Mouse (Mus musculus) retina, postnatal 7 days (tissue): ENCODE data around the gene Mfap1a.
"Not testable (repeated sequence)": the region's sequence is repeated elsewhere in the genome, so short reads cannot be mapped to it uniquely, and the experiment has no call there.

Experiments
- DNase-seq: peaks from one replicate; pipeline ENCODE4 v3.0.0-alpha.2; 2012; ENCODE audit warnings: low read depth, low spot score

The Mfap1a gene

DNA sequence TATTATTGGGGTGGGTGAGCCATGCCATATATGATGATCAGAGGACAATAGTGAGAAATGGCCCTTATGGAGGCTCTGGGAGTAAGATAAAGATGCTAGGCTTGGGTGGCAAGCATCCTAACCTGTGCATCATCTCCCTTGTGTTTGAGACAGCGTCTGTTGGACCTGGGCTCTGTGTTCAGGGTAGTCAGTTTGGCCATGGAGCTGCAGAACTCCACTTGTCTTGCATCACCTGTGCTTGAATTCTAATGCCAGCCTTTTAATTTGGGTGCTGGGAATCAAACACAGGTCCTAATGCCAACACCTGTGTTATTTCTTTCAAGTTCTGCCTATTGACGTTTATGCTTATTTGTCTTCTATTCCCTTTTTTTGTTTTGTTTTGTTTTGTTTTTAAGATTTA, 31.2 kb downstream of the Mfap1a start:
- not testable (repeated sequence) for DNase-seq

DNA sequence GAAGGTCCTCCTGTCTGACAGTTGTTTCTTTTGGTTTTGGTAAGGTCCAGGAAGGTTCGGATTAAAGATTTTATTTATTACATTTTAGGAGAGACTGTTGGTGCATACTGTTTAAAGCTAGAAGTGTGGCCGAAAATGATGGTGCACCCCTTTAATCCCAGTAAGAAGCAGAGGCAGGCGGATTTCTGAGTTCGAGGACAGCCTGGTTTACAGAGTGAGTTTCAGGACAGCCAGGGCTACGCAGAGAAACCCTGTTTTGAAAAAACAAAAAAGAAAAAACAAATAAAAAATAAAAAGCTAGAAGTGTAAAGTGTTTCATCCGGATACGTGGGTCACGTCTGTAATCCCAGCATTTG, 32.3 kb downstream of the Mfap1a start:
- no peak for DNase-seq

DNA sequence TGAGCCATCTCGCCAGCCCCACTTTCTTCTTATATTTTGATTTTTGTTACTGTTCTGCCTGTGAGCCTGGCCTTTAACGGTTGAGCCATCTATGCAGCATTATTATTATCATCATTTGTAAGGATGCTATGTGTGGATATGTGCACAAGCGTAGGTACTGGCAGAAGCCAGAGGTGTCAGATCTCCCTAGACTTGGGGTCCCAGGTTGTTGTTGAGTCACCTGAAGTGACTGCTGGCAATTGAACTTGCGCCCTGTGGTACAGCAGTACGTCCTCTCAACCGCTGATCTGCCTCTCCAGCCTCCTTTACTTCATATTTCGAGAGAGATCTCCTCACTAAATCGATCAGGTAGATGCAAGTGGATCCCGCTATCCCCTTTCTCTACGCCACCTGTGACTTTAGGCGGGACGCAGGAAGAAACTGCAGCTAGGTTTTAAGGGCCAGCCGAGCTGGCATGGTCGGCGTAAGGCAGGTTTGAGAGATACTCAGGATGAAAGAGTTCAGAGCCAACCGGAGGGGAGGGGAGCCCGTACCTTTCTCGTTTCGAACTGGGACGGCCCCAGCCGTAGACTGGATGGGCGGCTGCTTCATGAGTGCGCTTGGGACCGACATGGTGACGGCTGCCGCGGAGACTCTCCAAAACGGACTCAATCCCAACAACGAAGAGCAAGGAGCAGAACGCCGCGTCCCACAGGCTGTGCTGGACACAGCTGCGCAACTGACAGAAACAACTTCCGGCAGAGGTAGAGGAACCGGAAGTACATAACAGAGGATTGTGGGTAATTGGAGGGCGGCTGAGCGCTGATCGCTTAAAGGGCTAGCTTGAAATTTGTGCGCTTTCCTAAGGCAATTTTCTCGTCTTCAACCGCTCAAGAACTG, 32.9 kb downstream of the Mfap1a start, which contains the start of gene Mfap1b:
Gene Mfap1b (minus strand): TSS at position 767 of the 879 bp plus-strand sequence.
- DNase-seq: peak; percentile 80

DNA sequence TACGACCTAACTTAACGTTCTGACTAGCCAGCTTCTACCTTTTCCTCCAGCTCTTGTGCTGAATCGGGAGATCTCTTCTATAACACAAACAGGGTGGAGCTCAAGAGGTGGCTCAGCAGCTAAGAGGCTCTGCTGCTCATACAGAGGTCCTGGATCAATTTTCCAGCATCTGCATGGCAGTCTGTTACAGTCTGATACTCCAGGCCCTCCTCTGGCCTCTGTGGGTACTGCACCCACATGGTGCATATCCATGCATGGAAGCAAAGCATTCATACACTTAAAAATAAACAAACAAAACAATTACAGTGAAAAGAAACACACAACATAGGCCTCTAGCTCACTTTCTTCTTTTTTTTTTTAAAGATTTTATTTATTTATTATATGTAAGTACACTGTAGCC, 33.7 kb downstream of the Mfap1a start:
- DNase-seq: not testable (repeated sequence)

DNA sequence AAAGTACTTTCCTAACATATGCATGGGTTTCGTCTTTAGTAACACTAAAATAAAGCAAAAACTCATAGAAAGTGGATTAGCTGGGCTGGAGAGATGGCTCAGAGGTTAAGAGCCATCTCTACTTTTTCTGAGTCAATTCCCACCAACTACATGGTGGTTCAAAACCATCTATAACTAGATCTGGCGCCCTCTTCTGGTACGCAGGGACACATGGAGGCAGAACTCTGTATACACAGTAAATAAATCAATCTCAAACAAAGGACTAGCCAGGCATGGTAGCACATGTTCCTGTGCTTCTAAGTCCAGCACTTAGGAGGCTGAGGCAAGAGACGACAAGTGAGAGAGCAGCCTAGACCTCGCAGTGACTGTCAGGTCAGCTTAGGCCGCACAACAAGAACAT, 37.5 kb downstream of the Mfap1a start:
- not testable (repeated sequence) for DNase-seq

DNA sequence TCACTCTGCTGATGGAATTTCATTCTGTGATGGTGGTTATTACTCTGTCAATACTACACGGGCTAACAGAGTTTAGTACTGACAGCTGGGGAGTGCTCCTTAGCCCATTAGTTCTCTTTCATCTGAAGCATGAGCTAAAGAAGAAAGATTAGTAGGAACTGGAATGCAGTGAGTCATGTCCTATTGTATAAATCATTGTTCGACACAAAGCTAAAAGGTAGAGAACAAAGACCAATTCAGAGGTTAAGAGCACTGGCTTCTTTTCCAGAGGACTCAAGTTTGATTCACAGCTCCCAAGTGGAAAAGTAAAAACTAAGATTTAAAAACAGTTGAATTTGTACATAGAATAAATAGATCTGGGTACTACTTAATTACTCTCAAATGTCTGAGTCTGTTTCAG, 46.4 kb downstream of the Mfap1a start:
- no peak for DNase-seq

DNA sequence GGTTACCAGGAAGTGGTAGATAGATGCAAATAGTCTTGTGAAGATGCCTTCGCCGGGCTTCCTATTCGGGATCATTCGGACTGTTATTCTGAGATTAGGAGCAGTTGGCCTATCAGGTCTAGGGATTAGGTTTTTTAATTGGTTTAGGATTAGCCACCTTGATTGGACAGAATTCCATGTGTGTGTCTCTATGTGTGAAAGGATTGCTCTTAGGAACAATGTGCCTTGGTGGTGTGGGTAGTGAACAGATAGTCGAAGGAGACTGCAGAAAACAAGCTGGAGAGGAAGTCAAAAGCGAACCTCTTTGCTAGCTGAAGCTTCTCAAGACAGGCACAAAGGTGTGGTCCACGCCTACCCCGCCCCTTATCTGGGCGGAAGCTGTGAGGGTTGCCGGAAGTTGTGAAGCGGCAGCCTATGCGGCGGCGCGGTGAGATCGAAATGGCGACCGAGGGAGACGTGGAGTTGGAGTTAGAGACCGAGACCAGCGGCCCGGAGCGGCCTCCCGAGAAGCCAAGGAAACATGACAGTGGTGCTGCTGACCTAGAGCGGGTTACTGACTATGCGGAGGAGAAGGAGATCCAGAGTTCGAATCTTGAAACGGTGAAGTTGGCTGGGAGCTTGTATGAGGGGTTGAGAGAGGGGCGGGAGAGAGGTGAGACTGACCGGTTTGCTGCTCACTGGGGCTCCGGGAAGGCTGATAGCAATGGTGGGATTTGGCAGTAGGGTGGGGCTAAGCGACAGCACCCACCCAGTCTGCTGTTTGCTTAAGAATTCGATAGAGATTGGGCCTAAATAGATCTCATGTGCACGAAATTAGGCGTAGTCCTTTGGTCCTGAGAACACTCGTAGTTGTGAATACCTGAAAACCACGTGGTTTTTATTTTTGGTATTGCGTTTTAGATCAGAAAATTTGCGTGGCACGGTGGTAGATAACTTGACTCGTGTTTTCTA, 49.5 kb downstream of the Mfap1a start, which contains the start of gene Serinc4:
Gene Serinc4 (minus strand): TSS at position 90 of the 951 bp plus-strand sequence.
- DNase-seq: peak; percentile 79

DNA sequence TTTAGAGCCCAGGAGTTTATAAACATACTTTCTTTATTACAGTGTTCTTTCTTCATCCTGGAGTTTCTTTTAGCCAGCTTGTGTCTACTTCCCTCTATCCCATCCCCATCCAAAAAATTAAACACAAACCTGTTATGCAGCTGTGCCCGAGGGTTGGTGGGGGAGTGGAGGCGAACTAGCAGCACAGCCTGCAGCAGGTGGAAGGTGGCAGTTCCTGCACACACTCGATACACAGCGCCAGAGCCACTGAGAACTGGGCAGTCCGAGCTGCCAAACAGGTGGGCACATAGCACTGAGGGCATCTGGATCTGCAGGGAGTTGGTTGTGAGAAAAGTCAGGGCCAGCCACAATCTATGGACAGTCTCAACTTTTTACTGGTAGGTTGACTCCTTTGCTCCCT, 50.9 kb downstream of the Mfap1a start:
- DNase-seq: no peak

DNA sequence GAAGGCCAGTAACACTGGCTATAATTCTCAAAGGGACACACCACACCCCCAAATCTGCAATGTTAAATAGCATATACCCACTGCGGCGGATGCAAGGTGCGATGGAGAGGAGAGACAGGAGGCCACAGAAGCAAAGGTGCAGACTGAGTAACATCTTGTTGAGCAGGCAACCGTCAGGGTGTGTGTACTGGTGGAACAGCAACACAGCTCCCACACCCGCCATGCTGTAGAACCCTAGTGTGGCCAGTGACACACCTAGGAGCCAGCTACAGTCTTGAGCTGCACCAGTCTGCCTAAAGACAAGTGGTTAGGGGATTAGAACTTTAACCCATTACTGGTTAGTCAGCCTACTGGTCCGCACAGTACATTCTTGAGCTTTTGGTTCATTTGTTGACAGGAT, 52.5 kb downstream of the Mfap1a start:
- no peak for DNase-seq

DNA sequence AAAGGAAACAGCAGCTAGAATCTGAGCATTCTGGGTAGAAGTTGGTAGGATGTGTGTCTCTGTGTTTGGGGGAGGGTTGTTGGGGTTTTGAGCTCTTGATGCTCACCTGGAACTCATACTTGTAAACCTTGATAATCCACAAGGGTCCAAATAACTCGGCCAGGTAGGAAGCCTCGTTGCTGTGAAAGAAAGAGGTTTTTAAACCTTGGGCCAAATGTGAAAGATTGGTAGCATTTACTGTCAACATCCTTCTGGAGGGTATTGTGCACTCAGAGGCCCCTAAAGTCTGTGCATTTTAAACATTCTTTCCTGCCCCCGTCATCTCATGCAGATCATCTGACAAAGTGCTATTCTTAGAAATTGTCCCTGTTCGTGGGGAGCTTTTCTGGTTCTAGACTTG, 53.5 kb downstream of the Mfap1a start, which contains the start of gene Hypk:
Gene Hypk (plus strand): TSS at position 301 of the 400 bp plus-strand sequence.
- DNase-seq: no peak

DNA sequence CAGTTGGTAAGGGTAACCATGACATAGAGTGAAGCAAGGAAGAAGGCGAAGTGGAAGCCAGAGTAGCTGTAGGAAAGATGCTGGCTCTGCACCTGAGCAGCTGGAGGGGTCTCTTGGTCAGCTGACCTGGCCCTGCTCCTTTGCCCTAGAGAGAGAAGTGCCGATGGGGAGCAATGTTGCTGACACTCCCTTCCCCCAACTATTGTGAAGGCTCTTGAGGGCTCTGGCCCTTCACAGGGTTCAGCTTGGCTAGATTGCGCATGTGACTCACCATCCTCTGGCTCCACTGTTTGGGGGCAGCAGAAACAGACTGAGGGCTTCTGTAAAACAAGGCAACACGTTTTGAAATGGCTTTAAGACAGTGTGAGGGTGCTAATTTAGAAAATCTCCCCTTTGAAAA, 54.1 kb downstream of the Mfap1a start:
- DNase-seq: no peak

DNA sequence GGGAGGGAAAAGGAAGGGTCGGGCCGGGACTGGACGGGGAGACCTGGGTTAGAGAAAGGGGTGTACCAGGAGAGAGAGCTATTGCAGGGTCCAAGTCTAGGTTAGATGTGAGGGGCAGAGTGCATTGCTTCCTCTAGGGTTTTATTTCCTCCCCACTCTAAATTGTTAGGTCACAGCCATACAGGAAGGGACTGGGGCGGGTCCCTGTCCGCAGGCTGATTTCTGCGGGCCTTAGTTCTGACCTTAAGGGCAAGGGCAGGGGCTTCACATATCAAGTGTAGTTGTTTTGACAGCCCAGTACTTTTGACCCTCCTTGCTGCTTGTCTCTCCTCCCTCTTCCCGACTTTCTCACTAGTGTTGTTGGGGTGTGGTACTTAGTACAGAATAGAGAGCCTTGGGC, 56.4 kb downstream of the Mfap1a start:
- no peak for DNase-seq

DNA sequence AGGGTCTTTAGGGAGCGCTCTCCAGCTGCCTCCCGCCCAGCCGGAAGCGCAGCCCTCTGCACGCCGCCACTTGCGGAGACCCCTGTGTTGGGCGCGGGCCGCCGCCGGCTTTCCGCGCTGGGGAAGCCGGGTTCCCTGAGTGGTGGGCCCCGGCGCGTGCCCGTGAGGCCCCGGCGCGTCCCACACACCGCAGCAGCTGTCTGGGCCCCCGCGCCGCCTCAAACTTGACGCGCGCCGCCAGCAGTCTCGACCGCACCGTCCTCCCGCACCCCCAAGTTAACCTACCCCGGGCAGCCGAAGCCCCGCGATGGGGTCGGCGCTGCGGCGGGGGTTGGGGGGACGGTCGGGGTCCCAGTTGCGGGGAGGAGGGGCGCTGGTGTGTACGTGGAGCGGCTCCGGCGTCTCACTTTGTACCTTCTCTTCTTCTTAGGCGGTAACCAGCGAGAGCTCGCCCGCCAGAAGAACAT, 56.9 kb downstream of the Mfap1a start:
- DNase-seq: no peak

DNA sequence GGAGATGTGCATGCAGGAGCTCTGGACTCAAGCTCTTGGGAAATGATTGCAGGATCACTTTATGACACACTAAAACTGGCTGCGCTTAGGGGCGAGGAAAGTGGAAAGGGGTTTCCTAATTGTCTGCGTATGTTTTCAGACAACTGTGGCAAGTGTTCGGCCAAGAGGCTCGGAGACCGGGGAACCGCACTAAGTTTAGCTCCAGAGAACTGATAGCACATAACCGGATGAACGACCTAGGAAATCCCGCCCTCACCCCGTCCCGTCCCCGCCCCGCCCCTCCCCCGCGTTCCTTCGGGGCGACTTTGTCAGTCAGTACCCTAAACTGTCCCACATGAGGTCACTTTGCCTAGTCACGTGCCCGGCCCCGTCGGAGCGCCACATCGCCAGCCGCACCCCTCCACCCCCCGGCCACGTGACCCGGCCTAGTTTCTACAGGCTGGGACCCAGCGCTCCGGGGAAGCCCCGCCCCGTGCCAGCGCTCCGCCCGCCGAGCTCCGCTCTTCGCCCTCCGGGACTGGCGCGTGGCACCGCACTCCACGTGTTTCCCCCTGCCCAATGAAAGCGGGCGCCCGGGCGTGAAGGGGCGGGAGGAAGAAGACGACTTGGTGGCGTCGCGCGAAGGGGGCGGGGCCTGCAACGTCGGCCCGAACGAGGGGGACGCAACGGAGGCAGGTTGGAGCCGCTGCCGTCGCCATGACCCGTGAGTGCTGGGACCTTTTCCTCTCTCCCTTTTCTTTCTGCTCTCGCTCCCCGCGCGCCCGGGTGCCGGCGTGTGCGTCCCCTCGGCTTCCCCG, 57.5 kb downstream of the Mfap1a start, which contains the start of gene Serf2:
Gene Serf2 (plus strand): TSS at position 457 of the 797 bp plus-strand sequence.
- DNase-seq: peak; percentile 96

DNA sequence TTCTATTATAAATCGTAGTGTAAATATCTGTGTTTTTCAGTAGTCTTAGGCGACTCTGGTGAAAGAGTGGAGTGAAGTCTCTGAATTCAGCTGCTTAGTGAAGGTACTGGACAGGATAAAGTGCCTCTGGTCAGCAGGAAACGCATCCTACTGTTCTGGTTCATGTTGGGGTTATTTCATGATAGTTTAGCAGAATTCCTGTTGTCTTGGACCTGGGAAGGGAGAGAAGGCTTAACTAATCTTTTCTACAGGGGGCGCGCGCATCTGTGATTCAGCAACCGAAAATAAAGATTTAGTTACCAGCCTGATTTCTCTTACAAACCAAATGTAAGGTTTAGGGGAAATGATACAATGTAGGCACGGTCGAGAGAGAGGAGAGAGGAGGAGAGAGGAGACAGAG, 58.3 kb downstream of the Mfap1a start:
- no peak for DNase-seq

DNA sequence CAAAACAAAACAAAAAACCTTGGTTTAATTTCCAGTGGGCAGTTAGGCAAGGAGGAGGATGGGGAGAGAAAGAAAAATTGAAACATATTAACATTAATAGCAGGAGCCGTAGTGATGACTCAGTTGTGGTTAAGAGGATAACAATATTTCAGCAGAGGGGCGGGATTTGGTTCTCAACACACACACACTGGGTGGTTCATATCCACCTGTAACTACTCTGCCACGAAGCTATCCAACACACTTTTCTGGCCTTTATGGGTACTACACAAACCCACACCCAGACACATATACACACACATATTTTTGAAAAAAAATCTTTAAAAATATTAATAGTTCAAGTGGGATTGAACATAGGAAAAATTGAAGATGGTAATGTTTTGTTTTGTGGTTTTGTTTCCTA, 59.5 kb downstream of the Mfap1a start:
- no peak for DNase-seq

DNA sequence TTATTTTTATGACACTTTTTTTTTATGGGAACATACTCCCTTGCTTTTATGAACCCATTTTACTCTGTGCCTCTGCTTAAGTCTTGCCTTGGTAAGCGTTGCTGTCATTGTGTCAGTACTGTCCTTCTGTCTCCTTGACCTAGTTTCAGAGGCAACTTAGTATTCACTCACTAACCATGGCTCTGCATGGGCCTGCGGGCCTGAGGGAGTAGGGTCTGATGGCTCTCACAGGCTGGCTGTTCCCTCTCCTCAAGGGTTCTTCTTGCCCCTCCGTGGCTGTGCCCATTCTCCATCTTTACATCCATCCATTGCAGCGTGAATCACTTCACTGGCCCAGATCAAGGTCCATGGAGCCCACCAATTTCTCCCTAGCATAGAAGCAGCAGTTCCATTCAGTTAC, 60.0 kb downstream of the Mfap1a start:
- DNase-seq: no peak

DNA sequence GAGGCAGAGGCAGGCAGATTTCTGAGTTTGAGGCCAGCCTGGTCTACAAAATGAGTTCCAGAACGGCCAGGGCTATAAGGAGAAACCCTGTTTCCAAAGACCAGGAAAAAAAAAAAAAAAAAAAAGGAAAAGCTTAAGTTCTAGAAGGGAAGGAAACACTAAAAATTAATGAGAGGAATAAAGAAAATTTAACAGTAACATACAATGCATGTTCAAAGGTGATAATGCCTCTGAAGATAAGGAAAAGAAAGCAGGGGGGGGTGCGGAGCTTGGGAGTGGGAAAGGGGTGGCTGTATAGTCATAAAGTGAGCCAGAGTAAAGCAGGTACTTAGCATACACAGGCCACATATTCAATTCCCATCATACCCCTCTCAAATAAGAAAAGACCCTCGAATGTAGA, 61.3 kb downstream of the Mfap1a start:
- DNase-seq: no peak

DNA sequence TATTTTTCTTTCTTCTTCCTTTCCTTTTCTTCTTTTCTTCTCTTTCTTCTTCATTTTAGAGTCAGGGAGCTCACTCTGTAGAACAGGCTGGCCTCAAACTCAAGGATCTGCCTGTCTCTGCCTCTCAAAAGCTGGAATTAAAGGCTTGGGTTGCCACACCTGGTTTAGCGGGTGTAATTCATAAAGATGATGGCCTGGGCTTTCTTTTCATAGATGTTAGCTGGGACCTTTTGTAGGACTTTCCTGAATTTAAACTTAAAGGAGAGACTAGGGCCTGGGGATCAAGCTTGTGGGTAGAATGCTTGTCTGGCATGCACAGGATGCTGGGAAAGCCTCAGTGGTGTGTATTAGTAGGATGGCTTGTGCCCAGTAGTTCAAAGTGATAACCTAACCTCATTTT, 62.3 kb downstream of the Mfap1a start, which contains the start of gene Ell3:
Gene Ell3 (minus strand): TSS at position 101 of the 400 bp plus-strand sequence.
- DNase-seq: no peak

DNA sequence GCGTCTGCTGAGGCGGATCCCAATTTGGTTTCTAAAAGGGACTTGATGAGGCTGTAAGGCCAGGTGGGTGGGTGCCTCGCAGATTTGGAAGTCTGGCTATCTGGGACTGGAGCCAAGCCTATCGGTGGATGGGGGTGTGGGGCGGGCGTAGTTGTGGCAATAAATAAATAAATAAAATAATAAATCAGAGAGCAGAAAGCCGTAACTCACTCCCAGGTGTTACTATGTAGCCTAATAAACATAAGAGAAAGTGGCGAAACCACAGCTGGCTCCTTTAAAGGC, 63.5 kb downstream of the Mfap1a start:
- no peak for DNase-seq
